Mouse (Mus musculus) heart, adult 8-10 months (tissue): Measurements from ENCODE around the gene Rps24. TPM values are rescaled to one million over a fixed set of nuclear protein-coding genes. Genes with fewer than 3 reads are reported as not detected.

ENCODE experiments used
- DNase-seq: peaks from one replicate; pipeline ENCODE4 v3.0.0; 2022; ENCODE audit warnings: low spot score
- total RNA-seq, 4 experiments: library from RNA; stranded (reverse); gene quantifications; 2 replicates each; pipeline ENCODE4 v1.2.4; 2022

The Rps24 gene
- total RNA-seq, 4 experiments from 2014 or later = 885 to 1,065 (median 937) TPM

DNA sequence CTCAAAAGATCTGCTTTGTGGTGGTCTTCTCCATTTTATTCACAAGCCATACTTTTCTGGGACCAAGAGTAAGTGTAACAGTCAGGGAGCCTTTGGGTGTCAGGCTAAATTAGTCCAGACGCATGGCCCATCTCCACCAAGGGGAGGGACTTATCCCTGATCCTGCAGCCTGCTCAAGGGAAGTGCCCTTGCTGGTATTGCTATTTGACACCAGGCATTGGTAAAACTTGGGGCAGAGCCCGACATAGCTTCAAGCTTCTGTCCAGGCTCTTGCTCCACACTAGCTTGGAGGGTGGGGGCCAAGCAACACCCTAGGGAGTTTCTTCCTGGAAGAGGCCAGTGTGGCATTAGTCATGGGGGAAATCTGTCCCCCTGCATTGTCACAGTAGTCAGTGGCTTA, 23.8 kb downstream of the Rps24 start:
- DNase-seq = no peak

DNA sequence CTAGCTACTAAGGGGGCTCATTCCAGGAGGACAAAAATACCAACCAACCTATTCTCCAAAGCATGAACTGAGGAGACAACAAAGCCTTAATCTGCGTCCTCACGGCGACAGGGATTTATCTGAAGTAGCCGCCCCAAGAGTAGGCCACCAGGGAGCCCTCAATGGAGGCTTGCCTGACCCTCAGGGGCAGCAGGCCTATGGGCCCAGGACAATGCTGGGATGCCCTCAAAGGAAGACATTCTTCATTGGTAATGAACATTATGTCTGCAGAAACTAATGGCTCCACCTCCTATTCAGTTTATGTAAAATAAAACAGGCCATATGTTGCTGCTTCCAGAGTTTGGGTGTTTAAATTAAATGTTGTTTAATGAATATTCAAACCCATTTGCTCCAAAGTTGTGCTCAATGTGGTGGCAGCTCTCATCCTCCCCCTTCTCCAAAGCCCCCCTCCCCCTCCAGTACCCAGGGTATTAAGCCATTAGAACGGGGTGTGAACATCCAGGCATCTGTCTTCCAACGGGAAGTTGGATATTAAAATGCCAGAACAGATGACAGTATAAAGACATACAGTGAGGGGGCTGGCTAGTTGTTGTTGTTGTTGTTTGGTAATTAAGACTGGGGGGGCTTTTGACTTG, 25.7 kb downstream of the Rps24 start:
- DNase-seq = no peak

DNA sequence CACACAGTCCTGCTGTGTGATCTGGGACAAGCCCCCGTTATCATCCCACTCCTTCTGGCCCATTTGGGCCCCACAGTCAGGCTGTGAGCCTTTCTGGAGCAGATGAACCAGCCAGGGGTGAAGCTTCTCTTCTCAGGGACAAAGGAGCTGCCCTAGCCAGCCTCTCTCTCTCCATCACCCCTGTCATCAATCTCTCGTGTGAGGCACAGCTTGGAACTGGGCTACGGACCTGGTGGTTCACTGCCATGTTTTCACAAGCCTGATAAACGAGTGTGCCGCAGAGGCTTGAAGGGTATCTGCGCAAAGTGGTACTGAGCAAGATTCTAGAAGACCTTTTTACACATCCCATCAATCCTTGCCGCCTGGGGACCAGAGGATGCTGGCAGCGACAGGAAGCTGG, 34.7 kb downstream of the Rps24 start:
- no peak for DNase-seq

DNA sequence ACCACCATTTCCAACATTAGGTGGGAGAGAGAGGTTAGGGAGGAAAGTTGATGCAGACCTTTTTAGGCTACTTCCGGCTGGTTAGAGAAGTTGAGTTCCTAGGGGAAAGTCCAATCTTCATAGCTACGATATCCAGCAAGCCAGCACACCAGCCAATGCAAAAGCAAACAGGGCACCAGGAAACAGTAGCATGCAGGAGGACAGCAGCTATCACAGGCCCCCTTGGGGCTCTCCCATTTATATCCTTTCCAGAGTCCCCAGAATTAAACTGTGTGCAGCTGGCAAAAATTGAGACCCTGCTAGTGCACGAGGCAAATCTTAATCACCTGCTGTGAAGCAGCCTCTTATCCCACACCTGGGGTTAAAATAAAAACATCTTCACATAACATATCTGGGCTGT, 38.2 kb downstream of the Rps24 start:
- no peak for DNase-seq

DNA sequence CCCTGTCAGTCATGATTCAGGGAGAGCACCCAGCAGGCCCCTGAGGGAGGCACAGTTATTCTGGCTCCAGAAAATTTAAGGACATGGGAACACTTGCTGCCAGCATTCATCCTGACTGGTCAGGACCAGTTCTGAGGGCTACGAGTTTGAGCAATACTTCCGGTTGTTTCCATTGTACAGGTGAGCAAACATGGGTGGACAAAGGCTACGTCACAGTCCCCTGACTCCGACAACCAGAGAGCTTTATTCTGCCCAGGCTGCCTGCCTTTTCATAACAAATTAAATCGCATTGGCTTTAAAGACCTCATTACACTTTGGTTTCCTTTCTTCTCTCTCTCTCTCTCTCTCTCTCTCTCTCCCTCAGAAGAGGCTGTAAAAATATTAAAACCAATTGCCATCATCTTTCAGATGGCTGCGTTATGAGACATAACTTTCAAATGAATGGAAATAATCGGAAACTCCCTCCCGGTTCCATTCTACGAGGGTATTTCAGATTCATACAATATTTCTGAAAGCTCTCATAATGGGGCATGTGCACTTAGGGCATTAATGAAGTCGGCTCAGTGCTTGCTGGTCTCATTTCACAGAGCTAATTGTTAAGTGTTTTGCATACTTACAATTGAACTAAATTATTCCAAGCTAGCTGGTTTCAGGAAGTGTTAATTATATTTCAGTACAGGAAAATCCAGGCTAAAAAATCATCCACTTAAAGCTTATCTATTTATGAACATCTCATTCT, 38.9 kb downstream of the Rps24 start:
- DNase-seq = no peak

DNA sequence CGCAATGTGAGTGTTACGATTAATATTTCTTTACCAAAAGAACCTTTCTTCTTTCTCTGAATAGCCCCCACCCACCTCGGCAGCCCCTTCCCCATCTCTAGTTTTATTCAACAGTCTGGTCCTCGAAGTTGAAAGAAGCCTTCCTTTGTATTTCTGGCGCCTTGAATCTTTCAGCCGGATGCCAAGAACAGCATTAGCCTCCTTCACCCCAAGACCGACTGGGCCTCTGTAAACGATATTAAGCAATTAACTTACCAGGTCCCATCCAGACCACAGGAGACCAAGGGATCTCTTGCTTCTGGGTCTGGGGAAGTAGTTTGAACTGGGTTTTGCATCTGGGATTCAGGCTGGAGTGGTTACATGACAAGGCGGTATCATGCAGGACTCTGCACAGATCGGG, 39.5 kb downstream of the Rps24 start:
- DNase-seq = no peak

DNA sequence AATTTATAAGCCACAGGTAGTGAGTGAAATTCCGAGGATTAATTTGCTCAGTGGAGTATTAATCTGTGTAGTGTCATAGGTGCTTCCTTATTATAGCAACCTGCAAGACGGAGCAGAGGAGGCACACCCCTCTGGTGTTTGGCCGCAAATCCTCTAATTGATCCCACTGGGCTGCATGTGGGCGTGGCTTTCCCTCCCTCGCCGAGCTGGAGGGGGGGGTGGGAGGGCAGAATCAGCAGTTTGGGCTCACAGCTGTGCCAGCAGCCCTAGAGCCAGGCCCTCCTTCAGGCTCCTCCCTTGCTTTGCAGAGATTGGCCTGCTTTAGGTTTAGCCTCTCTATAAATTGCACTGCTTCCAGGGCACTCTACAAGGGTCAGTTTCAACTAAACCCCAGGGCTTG, 43.3 kb downstream of the Rps24 start:
- DNase-seq = no peak

DNA sequence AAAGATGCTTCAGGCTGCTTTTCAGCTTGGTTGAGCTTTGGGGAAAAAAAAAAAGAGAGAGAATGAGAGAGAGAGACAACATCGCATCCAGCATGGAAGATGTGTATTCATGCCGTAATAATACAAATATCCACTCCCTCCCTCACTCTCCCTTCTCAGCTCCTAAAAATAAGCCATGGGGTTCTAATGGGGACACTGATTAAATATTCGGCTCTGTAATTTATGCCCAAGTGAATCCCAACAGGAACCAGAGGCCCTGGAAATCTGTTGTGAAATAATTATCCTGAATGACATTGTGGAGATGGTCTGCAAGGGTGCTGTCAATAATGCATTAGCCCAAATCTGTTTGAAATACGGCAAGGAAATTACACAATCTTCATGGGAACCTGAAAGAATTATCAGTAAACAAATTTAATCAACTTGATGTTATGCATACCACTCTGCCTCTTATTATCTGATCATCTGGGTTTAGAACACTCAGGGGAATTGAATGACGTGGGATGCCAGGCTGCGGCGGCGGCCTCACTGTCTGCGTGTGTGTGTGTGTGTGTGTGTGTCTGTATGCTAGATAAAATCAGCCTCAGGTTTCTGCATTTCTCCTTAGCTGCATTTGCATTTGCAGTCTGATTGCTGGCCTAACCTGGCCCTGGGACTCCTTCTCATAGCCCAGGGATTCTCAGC, 48.1 kb downstream of the Rps24 start:
- no peak for DNase-seq

DNA sequence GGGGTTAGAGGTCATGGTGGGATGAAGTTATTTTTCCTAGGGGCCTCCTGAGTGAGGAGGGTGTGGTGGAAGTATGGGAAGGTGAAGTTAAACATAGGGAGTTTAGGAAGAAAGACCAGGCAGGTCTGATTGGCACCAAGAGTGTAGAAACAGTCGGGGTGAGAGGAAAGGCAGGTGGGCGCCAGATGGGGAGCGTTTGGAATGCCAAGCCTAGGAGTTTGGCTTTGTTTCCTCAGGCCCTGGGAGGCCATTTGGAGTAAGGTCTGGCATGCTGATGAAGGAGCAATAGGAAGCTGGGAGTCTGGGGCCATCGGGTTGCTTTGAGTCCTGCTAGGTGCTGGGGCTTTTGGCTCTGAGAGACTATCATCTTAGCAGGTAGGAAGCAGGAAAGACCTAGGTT, 56.0 kb downstream of the Rps24 start:
- DNase-seq = no peak

DNA sequence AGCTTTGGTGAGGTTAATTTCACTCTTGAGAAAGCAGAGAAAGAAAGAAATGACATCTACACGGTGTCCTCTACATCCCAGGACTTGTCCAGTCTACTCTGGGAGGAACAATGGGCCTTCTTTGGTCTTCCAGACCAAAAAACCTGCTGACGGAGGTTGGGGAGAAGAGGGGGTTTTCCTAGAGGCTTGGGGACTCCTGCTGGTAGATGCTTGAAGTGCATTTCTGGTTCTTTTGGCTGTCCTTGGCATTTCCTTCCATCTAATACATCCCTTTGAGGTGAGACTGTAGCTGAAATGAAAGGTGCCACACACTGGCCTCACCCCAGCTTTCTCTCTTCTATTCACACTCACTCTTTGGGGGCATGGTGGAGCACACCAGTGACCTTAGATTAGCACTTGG, 57.1 kb downstream of the Rps24 start:
- DNase-seq = no peak

Other genes with a start within 250 kb of the Rps24 start
- 10 to 100 TPM in 2 of 4 experiments, 1 to 10 TPM in 2; 9.0 to 12.7 (median 9.8) TPM for gene Dlg5, start 241.2 kb upstream of the Rps24 start, total RNA-seq
- not detected for gene E330034G19Rik, start 193.9 kb upstream of the Rps24 start, total RNA-seq
- 10 to 100 TPM; 11.8 to 15.0 (median 12.9) TPM for gene Polr3a, start 67 bp upstream of the Rps24 start, total RNA-seq